Mouse (Mus musculus) liver, adult 2 months (tissue): Measurements from ENCODE around the gene Terb2.

Source experiments
- CTCF ChIP-seq: fragments of 200-500 bp; IDR thresholded peaks from 2 replicates; pipeline ENCODE4 v1.5.1; 2011; ENCODE audit warnings: low read depth, low read length, control low read depth
- POLR2A ChIP-seq: fragments of 200-500 bp; IDR thresholded peaks from 2 replicates; pipeline ENCODE4 v1.6.1; 2011; ENCODE audit warnings: low read length, control low read depth; ENCODE audit not compliant: insufficient read depth; ENCODE audit errors: extremely low read depth

DNA sequence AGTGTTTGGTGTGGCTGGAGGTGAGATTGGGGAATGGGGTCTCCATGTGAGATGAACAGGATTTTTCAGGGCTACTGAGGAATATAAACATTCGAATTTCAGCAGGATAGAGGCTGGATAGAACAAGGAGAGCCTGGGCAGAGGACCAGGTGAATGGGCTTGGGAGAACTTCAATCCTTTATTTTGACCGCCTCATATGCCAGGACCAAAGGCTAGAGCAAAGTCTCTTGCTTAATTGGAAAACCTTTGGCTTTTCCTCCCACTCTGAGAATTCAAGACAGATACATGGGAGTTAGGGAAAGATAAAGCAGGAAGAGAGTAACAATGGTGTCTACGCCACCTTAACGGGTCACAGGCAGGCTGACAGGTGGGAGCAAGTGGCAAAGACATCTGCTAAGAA is 55.2 kb downstream of the Terb2 start:
- no peak for TF ChIP-seq CTCF
- no peak for TF ChIP-seq POLR2A
